Mouse (Mus musculus): ENCODE measurements around the gene Gm16223.
A peak's percentile ranks its signal among the peaks of the same experiment; 100 is the strongest.

Gene Gm16223

GRCm38 (mm10) chr5:42224840-42225239 lies 157.1 kb downstream of the Gm16223 start:
- DNase-seq (ENCODE audit: low spot score) = no peak

GRCm38 (mm10) chr5:42228631-42229030 lies 160.9 kb downstream of the Gm16223 start:
- no peak for DNase-seq (ENCODE audit: low spot score)

GRCm38 (mm10) chr5:42239291-42239690 lies 171.5 kb downstream of the Gm16223 start:
- DNase-seq (ENCODE audit: low spot score) = peak; percentile 52

- DNase-seq (ENCODE audit: low spot score) = no peak
Measured at GRCm38 (mm10) chr5:42239806-42240205, 172.0 kb downstream of the Gm16223 start.

- no peak for DNase-seq (ENCODE audit: low spot score)
Measured at GRCm38 (mm10) chr5:42250376-42250775, 182.6 kb downstream of the Gm16223 start.
